Mouse (Mus musculus): ENCODE data around the gene Il2.

Il2 gene

DNA sequence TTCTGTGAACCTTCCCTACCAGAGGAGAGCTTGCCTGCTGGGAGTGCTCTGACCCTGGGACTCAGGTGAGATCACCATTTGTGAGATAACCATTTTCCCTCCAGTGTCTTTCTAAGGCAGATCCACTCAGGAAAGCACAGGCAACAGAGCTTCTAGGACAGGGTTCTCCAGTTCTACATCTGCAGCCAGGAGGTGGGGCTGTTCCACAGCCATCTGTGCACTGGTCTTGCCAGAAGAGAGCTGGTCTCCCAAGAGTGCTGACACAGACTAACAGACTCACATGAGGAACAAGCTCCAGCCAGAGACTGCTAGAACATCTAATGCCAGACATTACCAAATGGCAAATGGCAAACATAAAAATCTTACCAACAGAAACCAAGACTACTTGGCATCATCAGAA, 52.5 kb downstream of the Il2 start:
- no peak for DNase-seq (ENCODE audit: extremely low spot score, low read depth, low spot score)

All from hindlimb bud, embryonic 11.5 days (tissue).